Mouse (Mus musculus): ENCODE data around the gene Serpinc1.

DNA sequence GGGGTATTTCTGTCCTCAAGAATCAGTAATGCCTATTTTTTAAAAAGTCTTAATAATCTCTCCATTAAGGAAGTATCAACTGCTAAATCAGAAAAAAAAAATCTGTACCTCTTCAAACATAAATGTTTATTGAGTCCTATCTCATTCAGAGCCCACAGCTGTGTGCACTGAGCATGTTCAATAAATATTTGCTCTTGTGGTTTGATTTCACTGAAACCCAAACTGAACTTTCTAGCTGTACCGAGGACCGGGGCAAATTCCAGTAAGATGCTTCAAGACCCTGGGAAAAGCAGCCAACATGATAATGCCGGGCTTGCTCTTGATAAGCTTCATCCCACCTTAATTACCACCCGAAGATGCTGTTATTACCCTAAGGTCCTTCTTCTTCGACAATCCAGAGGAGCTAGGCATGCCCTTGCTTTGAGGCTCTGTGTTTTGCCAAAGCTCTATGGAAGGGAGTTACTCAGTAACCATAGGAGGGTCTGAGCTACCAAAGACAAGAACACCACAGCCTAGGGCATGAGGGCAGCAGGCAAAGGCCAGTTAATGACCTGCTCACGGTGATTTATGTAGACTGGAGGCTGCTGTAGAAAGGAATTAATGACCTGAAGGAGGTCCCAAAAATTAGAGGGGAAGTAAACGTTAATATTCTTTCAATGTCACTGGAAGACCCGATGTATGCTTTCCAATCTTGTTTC is 2.3 kb downstream of the Serpinc1 start:
- no peak for TF ChIP-seq CTCF (IDR thresholded peaks at IDR 0.05; ENCODE audit: low read depth, low read length)
- no peak for TF ChIP-seq POLR2A (IDR thresholded peaks at IDR 0.05; ENCODE audit: insufficient read depth, low read length)
- no peak for TF ChIP-seq EP300 (IDR thresholded peaks at IDR 0.05; ENCODE audit: insufficient read depth, low read depth, low read length)

All from ES-Bruce4 (cell line).